Mouse (Mus musculus): ENCODE measurements at regions not wholly inside any gene's neighbourhood (a gene's known extent, or its start where the extent isn't known, plus 50 kb on each side); places are given as distances from the start of the nearest gene placed in this dataset.

DNA sequence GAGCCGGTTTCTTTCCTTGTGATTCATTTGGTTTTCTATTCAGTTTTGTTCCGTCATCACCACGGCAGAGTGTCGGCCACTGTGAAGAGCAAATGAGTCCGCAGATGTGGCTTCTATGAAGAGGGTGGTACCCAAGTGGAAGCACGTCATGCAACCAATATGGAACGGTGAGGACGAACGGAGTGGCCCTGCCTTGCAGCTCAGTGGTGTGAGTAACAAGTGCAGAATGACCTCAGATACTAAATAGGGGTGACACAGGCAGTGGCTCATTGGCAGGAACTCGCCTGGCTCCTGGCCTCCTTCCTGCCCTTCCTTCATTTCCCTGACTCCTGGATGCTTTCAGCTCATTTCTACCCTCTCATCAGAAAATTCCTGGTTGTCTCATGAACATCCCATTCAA lies 60.6 kb upstream of the Podxl start:
- no peak for ATAC-seq (replicated peaks; ENCODE audit: poor library complexity, severe bottlenecking)

DNA sequence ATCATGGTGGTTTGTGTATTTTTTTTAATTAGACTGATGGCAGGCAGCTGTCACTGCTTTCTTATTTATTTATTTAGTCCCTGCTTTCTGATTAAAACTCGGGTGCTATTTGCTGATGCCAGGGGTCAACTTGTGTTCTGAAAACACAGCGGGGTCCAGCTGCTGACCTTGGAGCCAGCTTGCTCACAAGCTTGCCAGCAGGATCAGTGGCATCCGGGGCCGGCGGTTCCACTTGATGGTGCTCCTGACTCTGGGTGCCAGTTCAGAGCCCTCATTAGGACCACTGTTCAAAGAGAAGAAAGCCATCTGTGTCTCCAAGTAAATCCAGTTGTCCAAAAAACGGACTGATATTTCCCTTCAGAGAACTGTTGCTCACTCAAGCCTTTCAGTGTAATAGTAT lies 57.2 kb upstream of the Podxl start:
- no peak for ATAC-seq (replicated peaks; ENCODE audit: poor library complexity, severe bottlenecking)

DNA sequence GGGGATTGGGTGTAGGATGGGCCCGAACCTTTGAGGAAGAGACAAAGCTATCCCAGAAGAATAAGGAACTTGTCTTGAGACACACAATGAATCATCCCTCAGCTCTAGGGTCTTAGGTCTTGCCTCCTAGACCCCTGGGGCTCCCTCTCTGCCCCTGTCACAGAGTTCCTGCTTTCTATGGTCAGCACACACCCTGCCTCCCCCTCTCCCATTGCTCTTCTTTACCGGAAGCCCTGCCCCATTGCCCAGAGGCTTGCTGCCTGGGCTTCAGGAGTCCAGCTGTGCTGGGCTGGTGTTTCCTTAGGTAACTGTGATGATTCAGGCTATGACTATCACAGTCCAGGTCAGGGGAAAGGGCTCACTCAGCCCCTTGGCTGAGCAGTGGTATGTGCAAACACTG lies 55.1 kb upstream of the Podxl start:
- no peak for ATAC-seq (replicated peaks; ENCODE audit: poor library complexity, severe bottlenecking)

DNA sequence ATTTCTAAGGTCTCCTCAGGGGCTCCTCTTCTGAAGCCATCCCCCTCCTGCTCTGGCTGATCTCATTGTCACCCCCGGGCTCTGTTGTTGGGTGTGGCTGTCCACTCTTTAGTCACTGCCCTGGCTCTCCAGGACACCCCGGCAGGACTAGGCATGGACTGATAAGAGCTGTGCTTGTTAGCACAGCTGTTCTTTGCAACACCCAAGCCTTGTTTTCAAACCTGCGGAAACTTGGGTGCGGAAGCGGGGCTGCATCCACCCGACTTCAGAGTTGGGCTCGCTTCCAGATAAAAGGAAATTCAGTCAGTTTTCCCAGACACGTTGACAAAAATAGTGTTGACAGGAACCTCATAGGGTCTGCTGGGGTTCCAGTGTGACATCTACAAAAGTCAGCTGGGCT lies 53.6 kb upstream of the Podxl start:
- no peak for ATAC-seq (replicated peaks; ENCODE audit: poor library complexity, severe bottlenecking)

DNA sequence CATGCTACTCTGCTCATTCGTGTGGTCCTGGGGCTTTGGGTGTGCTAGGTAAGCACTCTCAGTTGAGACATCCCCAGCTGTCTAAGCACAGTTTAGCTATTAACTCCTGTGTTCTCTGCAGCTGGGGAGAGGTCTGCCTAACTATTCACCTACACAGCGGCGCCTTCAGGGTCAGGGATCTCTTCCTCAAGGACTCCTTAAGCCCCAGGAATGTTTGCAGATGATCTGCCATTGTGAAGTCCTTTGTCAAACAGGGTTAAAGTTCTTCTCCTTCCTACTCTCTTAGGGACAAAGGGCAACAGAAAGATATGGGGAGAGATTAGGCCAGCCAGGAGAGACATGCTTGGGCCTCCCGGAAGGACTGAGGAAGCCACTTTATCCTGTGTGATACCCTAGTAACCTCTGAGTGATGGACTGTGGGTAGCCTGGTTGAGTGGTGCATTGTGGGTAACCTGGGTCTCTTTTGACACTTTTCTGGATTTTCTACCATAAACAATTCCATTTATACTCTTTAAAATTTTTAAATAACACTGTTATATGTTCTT lies 51.7 kb upstream of the Podxl start:
- ATAC-seq (replicated peaks; ENCODE audit: poor library complexity, severe bottlenecking), result no peak

DNA sequence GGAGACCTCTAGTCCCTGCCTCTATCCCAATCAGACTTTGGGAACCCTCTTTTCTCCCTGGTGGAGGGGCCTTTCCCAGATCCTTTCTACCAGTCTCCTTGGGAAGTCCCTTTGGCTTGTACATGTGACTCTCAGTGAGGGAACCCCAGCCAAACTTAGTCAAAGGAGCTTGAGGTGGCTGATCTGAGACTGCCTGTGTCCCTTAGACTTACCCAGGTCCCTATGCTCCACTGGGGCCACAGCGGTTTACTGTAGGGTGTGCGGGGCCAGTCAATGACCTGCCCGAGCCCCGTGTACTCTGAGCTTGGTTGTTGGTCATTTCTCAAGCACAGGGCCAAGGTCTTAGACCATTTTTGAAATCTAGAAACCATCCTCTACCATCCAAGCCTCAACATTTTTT lies 50.8 kb upstream of the Podxl start:
- no peak for ATAC-seq (replicated peaks; ENCODE audit: poor library complexity, severe bottlenecking)

DNA sequence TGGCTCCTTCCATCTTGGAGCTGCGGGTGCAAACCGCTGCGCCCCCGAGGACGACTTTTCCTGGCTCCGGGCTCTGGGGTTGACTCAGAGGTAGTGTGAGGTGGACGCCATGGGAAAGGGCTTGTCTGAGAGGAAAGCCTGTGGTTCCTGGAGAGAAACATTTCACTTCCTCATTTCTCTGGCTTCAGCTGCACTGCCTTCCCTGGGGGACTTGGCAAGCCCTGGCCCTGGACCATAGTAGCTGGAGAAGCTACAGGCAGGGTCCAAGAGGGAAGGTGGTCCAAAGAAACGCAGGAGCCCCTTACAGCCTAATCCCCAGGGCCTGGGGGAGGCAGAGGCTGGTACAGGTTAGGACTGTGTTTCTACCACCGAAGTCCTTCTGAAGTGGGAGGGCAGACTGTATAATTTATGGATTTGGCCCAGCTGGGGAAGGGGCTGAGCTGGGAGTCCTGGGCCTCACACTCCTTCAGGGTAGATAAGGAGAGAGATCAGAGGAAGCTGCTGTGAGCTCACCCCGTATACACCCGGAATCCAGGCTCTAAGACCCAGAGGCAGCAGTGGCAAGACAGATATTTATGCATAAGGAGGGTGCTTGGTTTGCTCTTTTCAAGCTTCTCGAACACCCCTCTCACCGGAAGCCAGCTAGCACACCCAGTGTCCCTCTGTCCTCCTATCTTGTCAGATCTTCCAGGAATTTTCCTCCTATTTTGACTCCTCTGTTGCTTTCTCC lies 50.0 kb upstream of the Podxl start:
- ATAC-seq (replicated peaks; ENCODE audit: poor library complexity, severe bottlenecking), result peak; percentile 99
